Mouse (Mus musculus): ENCODE measurements at regions not wholly inside any gene's neighbourhood (a gene's known extent, or its start where the extent isn't known, plus 50 kb on each side); places are given as distances from the start of the nearest gene placed in this dataset.

GRCm38 (mm10) chr3:128067861-128068260, 171.7 kb upstream of the Fam241a start:
- Histone ChIP-seq H3K4me3 (replicated peaks; ENCODE audit: low read length) (no peak overlapping the region), H3K27ac (no peak overlapping the region), H3K4me1 (replicated peaks; ENCODE audit: control insufficient read depth, insufficient read depth, low read length) (no peaks in the 10 kb centered on the region), H3K27me3 (ENCODE audit: control insufficient read depth, insufficient read depth, low read length) (no peaks in the 10 kb centered on the region), H3K9ac (no peak overlapping the region), H3K9me3 (ENCODE audit: control insufficient read depth, low read length) (no peaks in the 10 kb centered on the region), H3K4me2 (replicated peaks) (no peak overlapping the region), H3K36me3 (replicated peaks; ENCODE audit: control insufficient read depth, insufficient read depth) (no peaks in the 10 kb centered on the region)
- DNase-seq (ENCODE audit: low spot score) (no peak), ATAC-seq (ENCODE audit: low FRiP score) (no peak)
- 84% methylated on average over 4 of the region's 4 CpGs for WGBS

- ATAC-seq (ENCODE audit: low FRiP score): no peak
- no peaks in the 10 kb centered on the region for H3K36me3 ChIP-seq (replicated peaks; ENCODE audit: control insufficient read depth, insufficient read depth)
- H3K4me3 ChIP-seq (replicated peaks; ENCODE audit: low read length): no peak overlapping the region
- 86% methylated on average over 9 of the region's 9 CpGs for WGBS
- H3K9ac ChIP-seq: no peak overlapping the region
- H3K27ac ChIP-seq: no peak overlapping the region
- DNase-seq (ENCODE audit: low spot score): no peak
- H3K9me3 ChIP-seq (ENCODE audit: control insufficient read depth, low read length): no peaks in the 10 kb centered on the region
- no peaks in the 10 kb centered on the region for H3K27me3 ChIP-seq (ENCODE audit: control insufficient read depth, insufficient read depth, low read length)
- H3K4me1 ChIP-seq (replicated peaks; ENCODE audit: control insufficient read depth, insufficient read depth, low read length): no peaks in the 10 kb centered on the region
- H3K4me2 ChIP-seq (replicated peaks): no peak overlapping the region
Observed at GRCm38 (mm10) chr3:128054031-128054430, 157.9 kb upstream of the Fam241a start.

- no peaks in the 10 kb centered on the region for H3K27me3 ChIP-seq (ENCODE audit: control insufficient read depth, insufficient read depth, low read length)
Observed at GRCm38 (mm10) chr3:128043709-128044108, 147.6 kb upstream of the Fam241a start.

GRCm38 (mm10) chr3:128040407-128041115, 144.4 kb upstream of the Fam241a start:
- no peaks in the 10 kb centered on the region for H3K27me3 ChIP-seq (ENCODE audit: control insufficient read depth, insufficient read depth, low read length)
- DNase-seq (ENCODE audit: low spot score) (no peak), ATAC-seq (ENCODE audit: low FRiP score) (no peak)
- H3K36me3 ChIP-seq (replicated peaks; ENCODE audit: control insufficient read depth, insufficient read depth): no peaks in the 10 kb centered on the region
- H3K27ac ChIP-seq: no peak overlapping the region
- no peaks in the 10 kb centered on the region for H3K9me3 ChIP-seq (ENCODE audit: control insufficient read depth, low read length)
- no peak overlapping the region for H3K9ac ChIP-seq
- WGBS: 71% methylated on average over 12 of the region's 12 CpGs
- H3K4me3 ChIP-seq (replicated peaks; ENCODE audit: low read length): no peak overlapping the region
- H3K4me1 ChIP-seq (replicated peaks; ENCODE audit: control insufficient read depth, insufficient read depth, low read length): no peaks in the 10 kb centered on the region; the same call in 1 of the 2 replicates
- no peak overlapping the region for H3K4me2 ChIP-seq (replicated peaks)

More at GRCm38 (mm10) chr3:128043709-128044108, 147.6 kb upstream of the Fam241a start:
- WGBS: 86% methylated on average over 3 of the region's 3 CpGs
- Histone ChIP-seq H3K9me3 (ENCODE audit: control insufficient read depth, low read length) (no peaks in the 10 kb centered on the region), H3K4me3 (replicated peaks; ENCODE audit: low read length) (no peak overlapping the region), H3K4me1 (replicated peaks; ENCODE audit: control insufficient read depth, insufficient read depth, low read length) (no peaks in the 10 kb centered on the region; the same call in 1 of the 2 replicates), H3K9ac (no peak overlapping the region), H3K27ac (no peak overlapping the region), H3K36me3 (replicated peaks; ENCODE audit: control insufficient read depth, insufficient read depth) (no peaks in the 10 kb centered on the region), H3K4me2 (replicated peaks) (no peak overlapping the region)
- DNase-seq (ENCODE audit: low spot score) (no peak), ATAC-seq (ENCODE audit: low FRiP score) (no peak)

- no peak overlapping the region for H3K4me2 ChIP-seq (replicated peaks)
- H3K27ac ChIP-seq: no peak overlapping the region
- H3K36me3 ChIP-seq (replicated peaks; ENCODE audit: control insufficient read depth, insufficient read depth): no peaks in the 10 kb centered on the region
- no peaks in the 10 kb centered on the region for H3K9me3 ChIP-seq (ENCODE audit: control insufficient read depth, low read length)
- no peaks in the 10 kb centered on the region for H3K27me3 ChIP-seq (ENCODE audit: control insufficient read depth, insufficient read depth, low read length)
- no peak overlapping the region for H3K9ac ChIP-seq
- H3K4me3 ChIP-seq (replicated peaks; ENCODE audit: low read length): no peak overlapping the region
- DNase-seq (ENCODE audit: low spot score) (no peak), ATAC-seq (ENCODE audit: low FRiP score) (no peak)
- H3K4me1 ChIP-seq (replicated peaks; ENCODE audit: control insufficient read depth, insufficient read depth, low read length): no peaks in the 10 kb centered on the region; the same call in 1 of the 2 replicates
- WGBS: 56% methylated on average over 5 of the region's 5 CpGs
Observed at GRCm38 (mm10) chr3:128039185-128039584, 143.1 kb upstream of the Fam241a start.

GRCm38 (mm10) chr3:128036538-128036937, 140.4 kb upstream of the Fam241a start:
- WGBS: 63% methylated on average over 10 of the region's 10 CpGs
- Histone ChIP-seq H3K27ac (no peak overlapping the region), H3K36me3 (replicated peaks; ENCODE audit: control insufficient read depth, insufficient read depth) (no peaks in the 10 kb centered on the region), H3K27me3 (ENCODE audit: control insufficient read depth, insufficient read depth, low read length) (no peaks in the 10 kb centered on the region), H3K9ac (no peak overlapping the region), H3K4me2 (replicated peaks) (no peak overlapping the region), H3K4me1 (replicated peaks; ENCODE audit: control insufficient read depth, insufficient read depth, low read length) (no peaks in the 10 kb centered on the region; the same call in 1 of the 2 replicates), H3K4me3 (replicated peaks; ENCODE audit: low read length) (no peak overlapping the region), H3K9me3 (ENCODE audit: control insufficient read depth, low read length) (no peaks in the 10 kb centered on the region)
- no peak for DNase-seq (ENCODE audit: low spot score)
- ATAC-seq (ENCODE audit: low FRiP score): no peak

GRCm38 (mm10) chr3:128030352-128030751, 134.2 kb upstream of the Fam241a start:
- H3K27ac ChIP-seq: no peak overlapping the region
- H3K4me1 ChIP-seq (replicated peaks; ENCODE audit: control insufficient read depth, insufficient read depth, low read length): no peaks in the 10 kb centered on the region
- H3K36me3 ChIP-seq (replicated peaks; ENCODE audit: control insufficient read depth, insufficient read depth): no peaks in the 10 kb centered on the region
- DNase-seq (ENCODE audit: low spot score): no peak
- H3K27me3 ChIP-seq (ENCODE audit: control insufficient read depth, insufficient read depth, low read length): no peaks in the 10 kb centered on the region
- H3K4me3 ChIP-seq (replicated peaks; ENCODE audit: low read length): no peak overlapping the region
- ATAC-seq (ENCODE audit: low FRiP score): no peak
- H3K9me3 ChIP-seq (ENCODE audit: control insufficient read depth, low read length): no peaks in the 10 kb centered on the region
- no peak overlapping the region for H3K4me2 ChIP-seq (replicated peaks)
- H3K9ac ChIP-seq: no peak overlapping the region
- WGBS: 96% methylated on average over 3 of the region's 3 CpGs

GRCm38 (mm10) chr3:128029565-128029915, 133.4 kb upstream of the Fam241a start:
- H3K9me3 ChIP-seq (ENCODE audit: control insufficient read depth, low read length): no peaks in the 10 kb centered on the region
- H3K9ac ChIP-seq: no peak overlapping the region
- DNase-seq (ENCODE audit: low spot score): no peak
- no peaks in the 10 kb centered on the region for H3K4me1 ChIP-seq (replicated peaks; ENCODE audit: control insufficient read depth, insufficient read depth, low read length)
- no peak overlapping the region for H3K4me2 ChIP-seq (replicated peaks)
- H3K4me3 ChIP-seq (replicated peaks; ENCODE audit: low read length): no peak overlapping the region
- no peaks in the 10 kb centered on the region for H3K36me3 ChIP-seq (replicated peaks; ENCODE audit: control insufficient read depth, insufficient read depth)
- ATAC-seq (ENCODE audit: low FRiP score): no peak
- 82% methylated on average over 5 of the region's 5 CpGs for WGBS
- H3K27ac ChIP-seq: no peak overlapping the region
- H3K27me3 ChIP-seq (ENCODE audit: control insufficient read depth, insufficient read depth, low read length): no peaks in the 10 kb centered on the region

GRCm38 (mm10) chr3:128028856-128029564, 132.9 kb upstream of the Fam241a start:
- ATAC-seq (ENCODE audit: low FRiP score) (peak; percentile 8; the same call in 1 of the 2 replicates), DNase-seq (ENCODE audit: low spot score) (no peak)
- H3K27me3 ChIP-seq (ENCODE audit: control insufficient read depth, insufficient read depth, low read length): no peaks in the 10 kb centered on the region
- H3K9me3 ChIP-seq (ENCODE audit: control insufficient read depth, low read length): no peaks in the 10 kb centered on the region
- H3K36me3 ChIP-seq (replicated peaks; ENCODE audit: control insufficient read depth, insufficient read depth): no peaks in the 10 kb centered on the region
- no peak overlapping the region for H3K4me3 ChIP-seq (replicated peaks; ENCODE audit: low read length)
- no peak overlapping the region for H3K4me2 ChIP-seq (replicated peaks)
- whole genome bisulfite sequencing: 26% methylated on average over 11 of the region's 11 CpGs
- no peaks in the 10 kb centered on the region for H3K4me1 ChIP-seq (replicated peaks; ENCODE audit: control insufficient read depth, insufficient read depth, low read length)
- no peak overlapping the region for H3K9ac ChIP-seq
- H3K27ac ChIP-seq: no peak overlapping the region
